Mouse (Mus musculus): ENCODE measurements around the gene Dedd2.
"Not testable (repeated sequence)": the region's sequence is repeated elsewhere in the genome, so short reads cannot be mapped to it uniquely, and the experiment has no call there.

Dedd2 gene

DNA sequence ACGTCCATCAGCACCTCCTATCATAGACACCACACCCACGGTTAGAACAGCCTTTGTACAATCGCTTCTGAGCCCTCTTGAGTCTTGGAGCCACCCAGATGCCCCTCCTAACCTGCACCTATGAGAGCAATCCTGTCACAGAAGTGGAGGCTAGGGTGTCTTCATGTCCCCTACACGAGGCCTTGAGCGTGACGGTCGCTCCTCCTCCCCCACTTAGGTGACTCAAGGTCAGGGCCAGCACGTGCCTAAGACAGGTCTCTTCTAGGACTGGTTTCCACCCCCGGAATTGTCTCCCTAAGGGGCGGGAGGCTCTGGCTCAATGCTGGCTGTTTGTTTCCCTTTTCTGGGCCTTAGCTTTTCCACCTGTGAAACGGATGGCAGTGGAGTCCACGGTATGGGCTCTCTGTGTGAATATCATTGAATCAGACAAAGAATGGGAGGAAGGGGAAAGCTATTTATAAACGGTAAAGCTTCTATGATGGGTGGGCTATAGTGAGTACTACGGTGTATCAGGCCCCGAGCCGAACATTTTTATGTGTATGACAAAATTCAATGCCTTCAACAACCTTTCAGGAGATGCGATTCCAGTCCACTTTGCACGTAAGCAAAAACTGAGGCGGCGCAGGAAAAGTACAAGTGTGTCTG is at the start of gene Dedd2:
TSS of gene Dedd2 (minus strand) at position 159 of the 645 bp plus-strand sequence.
- DNase-seq (ENCODE audit: low spot score): no peak

DNA sequence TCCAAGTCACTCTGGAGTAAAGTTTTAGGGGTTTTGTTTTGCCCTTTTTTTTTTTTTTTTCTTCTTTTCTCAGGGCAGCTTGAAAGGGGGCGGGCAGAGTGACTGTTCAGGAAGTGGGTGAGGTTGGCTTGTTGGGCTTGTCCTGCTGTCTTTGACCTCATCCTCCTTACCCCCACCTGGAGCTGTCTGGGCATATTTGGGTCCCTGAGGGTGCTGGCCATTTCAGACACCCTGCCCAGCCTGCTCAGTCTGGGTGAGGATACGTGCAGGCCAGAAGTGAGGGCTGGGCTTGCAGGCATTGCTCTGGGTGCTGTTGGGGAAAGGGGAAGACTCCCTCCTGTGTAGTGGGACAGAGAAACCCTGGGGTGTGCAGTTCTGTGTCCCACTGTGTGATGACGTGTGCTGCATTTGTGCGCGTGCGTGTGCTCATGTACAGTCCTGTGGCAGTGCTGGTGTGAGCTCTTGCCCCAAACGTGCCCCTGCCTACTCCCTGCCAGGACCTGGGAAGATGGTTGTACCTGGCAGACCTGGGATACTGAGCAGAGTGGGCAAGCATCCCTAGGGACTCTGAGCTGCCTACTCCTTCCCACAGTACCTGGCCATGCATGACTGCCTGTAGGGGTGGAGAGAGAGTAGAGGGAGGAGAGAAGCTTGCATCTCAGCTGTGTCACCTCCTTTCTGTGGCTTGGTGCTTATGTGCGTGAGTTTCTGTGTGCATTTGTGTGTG is 49.3 kb upstream of the Dedd2 start:
- DNase-seq (ENCODE audit: low spot score): no peak

DNA sequence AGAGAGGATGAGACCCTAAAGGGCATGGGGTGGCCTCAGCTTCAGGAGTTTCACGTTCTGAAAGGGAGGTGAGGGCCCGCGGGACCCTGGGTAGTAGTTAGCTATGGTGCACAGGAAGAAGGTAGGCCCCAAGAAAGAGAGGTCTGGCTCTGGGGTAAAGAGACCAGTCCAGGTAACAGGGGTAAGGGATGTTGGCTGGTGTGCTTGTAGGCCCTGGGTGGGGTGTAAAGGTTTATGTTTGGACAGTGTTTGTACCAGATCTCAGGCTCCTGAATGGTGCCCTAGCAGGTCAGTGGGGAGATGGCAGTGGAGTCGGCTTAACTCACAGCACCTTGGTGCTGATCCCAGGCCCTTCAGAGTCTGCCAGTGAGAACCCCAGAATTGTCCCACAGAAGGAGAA is 48.6 kb upstream of the Dedd2 start:
- no peak for DNase-seq (ENCODE audit: low spot score)

DNA sequence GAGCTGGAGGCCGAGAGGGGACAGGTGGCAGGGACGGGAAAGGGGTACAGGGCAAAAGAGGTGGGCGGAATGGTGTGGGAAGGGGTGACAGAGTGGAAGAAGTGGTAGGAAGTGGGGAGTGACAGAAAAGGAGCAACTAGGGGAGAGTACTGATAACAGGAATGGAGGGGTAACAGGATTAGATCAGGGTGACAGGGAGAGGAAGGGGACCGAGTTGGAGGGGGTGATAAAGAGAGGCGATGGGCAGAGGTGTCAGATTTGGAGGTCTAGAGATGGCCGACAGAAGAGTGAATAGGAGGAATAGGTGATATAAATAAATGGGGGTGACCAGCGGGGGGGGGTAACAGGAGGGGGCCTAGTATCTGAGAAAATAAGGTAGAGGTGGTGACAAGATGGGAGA is 48.2 kb upstream of the Dedd2 start:
- DNase-seq (ENCODE audit: low spot score): no peak

DNA sequence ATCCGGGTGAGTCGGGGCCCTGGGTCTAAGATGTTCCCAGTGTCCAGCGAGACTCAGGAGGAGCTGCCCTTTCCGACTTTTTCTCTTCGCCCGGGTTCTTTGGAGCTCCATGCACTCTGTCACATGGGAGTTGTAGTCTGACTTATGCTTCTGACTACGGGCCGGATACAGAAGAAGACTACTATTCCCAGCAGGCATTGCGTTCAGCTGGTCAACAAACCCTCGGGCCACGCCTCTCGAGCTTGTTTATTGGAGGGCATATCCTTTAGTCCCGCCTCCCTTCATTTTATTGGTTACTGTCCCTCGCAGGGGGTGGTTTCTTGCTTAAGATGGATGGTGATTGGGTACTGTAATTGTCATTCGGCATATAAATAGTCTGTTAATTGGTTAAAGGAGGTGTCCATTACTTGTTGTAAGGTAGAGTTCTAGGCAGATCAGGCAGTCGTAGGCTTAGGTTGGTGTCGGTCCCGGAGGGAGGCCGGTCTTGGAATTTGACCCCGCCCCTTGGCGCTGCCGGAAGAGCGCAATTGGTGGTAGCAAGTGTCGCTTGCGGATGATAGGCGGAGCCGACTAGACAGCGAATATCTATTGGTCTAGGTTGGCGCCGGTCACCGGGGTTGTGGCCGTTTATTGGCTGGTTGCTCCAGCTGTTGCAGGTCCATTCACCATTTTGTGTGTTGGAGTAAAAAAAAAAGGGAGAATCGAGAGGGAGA is 47.5 kb upstream of the Dedd2 start:
- peak; percentile 95 for DNase-seq (ENCODE audit: low spot score)

DNA sequence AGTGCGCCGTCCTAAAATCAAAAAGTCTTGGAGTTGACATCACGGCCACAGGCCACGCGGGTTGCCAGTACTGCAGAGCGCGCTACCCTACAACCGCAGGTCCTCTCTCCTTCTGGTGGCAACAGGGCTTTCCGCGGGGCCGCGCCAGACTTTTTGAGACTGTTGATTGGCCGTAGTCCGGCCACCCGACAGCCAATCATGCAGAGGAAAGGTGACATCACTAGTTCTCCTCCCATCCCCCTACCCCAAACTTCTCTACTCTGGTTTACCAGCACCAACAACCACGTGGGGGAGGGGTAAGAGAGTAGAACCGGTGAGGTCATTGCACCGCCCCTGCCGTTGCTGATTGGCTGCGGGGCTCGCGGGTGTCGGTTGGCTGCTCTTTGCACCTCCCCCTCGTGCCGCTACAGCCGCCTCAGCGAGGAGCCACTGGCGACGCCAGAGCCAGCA is 46.9 kb upstream of the Dedd2 start, which contains the start of gene Cic:
TSS of gene Cic (plus strand) at position 404 of the 450 bp plus-strand sequence.
- DNase-seq (ENCODE audit: low spot score): peak; percentile 95

DNA sequence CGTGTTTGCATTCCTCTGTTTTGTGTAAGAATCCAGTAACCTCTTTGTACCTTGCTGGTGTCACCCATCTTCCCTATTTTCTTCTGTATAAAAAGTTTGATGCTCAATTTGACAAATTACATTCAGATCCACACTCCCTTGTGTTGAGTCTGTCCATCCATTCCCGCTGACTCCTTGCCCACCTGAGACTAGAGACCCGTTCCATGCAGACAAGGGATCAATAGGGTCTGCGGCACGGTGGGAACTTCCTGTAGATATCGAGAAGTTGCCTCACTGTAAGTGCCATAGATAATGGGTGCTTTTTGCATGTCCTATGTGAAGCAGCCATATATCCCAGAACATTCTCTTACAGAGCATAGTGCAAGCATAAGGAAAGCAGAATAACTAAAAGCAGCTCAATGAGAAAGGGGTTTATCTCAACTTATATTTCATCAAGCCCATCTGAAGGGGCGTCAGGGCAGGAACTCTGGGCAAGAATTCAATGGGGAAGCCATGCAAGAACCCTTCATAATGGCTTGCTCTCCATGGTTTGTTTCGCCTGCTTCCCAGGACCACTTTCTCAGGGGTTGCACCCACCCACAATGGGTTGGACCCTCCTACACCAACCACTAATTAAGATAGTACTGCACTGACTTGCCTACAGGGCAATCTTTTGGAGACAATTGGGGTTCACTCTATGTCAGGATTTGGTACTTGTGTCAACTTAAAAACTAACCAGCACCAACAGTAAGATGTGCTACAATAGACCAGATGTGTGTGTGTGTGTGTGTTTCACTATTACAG is 46.0 kb upstream of the Dedd2 start:
- DNase-seq (ENCODE audit: low spot score): no peak

DNA sequence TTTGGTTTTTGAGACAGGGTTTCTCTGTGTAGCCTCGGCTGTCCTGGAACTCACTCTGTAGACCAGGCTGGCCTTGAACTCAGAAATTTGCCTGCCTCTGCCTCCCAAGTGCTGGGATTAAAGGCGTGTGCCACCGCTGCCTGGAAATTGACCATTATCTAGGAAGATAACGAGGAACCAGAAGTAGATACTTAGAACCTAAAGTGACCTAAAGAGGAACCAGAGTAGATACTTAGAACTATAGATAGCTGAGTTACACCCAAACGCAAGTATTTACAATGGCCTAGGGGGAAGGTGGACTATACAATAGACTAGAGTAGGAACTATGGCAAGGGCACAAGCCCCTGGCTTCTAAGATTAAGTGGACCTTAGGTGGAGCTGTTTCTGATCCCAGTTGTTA is 45.3 kb upstream of the Dedd2 start:
- DNase-seq (ENCODE audit: low spot score): not testable (repeated sequence)

DNA sequence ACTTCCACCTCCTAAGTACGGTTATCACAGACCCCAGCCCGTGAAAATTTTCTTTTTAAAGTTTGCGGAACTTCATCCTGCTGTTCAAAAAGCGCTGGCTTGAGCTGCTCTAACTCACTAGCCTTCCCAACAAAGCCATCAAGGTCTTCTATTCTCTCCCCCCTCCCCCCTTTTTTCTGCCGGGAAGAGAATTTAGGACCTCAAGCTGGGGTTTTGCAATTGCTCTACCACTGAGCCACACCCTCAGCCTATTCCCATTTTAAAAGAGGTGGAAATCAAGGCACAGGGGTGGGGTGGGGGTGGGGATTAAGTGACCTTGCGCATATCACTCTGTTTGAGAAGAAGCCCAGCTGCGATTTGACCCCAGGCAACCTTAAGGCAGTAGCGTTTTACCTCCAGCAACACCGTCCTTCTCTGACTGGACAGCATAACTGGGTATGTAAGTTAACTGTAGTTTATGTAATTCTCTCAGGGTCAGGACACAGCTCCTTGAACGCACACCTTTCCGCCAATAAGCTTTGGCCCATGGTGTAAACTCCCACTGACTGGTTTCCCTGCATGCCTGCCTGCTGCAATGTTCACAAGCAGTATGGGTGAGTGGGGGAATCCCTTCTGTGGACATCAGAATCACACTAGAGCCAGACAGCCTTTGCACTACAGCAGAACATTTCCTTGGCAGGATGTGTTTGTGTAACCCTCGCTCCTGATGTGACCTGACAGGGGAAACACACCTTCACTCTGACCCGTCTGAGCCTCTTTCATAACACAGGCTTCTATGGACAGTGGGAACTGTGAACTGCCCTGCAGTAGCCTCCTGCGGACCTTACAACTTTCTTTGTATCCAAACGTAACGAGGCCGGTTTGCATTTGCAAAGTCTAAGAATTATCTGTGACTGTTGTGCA is 43.8 kb upstream of the Dedd2 start:
- no peak for DNase-seq (ENCODE audit: low spot score)

DNA sequence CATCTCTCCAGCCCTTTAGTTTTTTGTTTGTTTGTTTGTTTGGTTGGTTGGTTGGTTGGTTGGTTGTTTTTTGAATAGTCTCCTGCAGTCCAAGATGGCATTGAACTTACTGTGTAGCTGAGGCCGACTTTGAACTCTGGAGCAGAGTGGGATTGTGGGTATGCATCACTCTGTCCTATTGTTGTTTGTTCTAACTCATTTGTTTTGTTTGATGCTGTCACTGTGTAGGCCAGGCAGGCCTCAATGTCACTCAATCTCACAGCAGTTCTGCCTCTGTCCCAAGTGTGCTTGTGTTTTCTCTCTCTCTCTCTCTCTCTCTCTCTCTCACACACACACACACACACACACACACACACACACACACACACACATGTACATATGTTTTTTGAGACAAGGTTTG is 41.5 kb upstream of the Dedd2 start:
- no peak for DNase-seq (ENCODE audit: low spot score)

DNA sequence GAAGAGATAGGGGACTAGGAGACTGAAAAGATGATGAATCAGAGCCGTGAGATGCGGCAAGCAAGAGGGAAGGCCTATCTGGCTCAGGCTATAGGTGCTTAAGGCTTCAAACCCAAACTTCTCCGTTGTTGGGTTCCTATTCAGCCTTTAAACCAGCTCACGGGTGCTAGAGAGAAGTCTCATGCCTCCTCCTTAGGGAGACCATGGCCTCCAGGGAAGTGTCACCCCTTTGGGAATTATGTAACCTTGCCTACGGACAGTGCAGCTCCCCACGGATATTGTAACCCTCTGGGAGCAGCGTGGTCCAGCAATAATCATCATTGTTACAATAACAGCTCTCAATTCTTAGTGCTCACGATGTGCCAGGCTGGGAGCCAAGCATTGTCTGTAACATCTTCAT is 31.4 kb upstream of the Dedd2 start:
- DNase-seq (ENCODE audit: low spot score): no peak

DNA sequence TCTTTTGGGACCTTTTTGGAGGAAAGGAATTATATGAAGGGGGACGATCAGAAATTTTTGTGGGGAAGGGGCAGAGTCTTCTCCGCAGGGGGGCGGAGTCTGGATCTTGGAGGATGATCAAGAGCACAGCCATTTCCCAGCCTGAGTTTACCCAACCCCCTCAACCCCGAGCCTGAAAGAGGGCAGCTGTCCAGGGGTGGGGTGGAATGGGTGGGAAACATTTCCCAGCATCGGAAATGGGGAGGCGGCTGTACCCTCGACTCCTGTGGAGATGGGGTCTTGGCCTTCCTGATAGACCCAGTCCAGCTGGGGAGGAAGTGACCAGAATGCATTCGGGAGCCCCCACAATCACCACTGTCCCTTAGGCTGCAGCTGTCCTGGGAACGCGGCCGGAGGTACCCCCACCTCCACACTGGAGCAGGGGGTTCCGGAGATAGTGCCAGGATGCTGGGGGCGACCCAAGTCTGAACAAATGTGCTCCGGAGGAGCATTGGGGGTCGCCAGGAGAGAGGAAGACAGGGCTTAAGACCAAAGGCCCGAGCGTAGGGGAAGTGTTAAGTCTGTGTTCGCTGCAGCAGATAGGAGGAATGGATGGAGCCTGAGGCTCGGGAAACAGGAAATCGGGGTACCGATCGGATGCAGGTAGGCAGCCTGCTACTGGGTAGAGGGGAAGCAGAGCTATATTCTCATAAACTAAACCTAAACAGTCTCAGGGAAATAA is 30.8 kb upstream of the Dedd2 start:
- peak; percentile 55 for DNase-seq (ENCODE audit: low spot score)

DNA sequence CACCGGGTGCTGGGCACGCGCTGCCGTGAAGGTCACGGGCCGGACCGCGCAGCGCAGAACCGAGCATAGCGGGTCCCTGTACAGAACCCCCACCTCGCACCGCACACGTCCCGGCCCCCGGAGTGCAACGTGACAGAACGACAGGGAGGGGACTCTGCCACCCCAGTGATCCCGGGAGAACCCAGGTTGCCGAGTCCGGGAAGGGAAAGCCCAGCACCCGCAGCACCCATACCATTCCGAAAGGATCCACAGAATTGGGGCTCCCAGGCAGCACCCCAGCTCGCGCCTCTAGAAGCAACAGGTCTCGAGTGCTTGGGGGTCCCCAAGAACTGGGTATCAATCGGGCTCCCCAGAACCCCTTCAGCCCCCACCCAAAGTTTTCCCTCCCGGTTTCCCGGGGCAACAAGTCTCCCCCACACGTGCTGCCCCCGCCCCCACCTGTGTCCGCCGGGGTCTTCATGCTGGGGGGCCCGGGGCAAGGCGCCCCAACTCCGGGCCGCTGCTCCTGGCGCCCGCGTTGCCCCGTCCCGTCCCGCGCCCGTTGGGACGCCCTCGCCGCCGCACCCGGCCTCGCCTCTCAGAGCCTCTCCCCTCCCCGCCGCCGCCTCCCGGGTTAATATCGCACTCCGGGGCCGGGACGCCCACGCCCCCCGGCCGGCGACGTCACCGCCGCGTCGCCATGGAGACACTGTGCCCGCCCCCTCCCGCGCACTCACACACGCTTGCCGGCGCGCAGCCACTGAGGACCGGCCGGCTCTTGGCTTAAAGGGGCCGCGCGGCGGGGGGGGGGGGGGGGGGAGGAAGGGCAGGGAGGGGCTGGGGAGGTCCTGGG is 29.9 kb upstream of the Dedd2 start, which contains the start of gene Erf:
TSS of gene Erf (minus strand) at position 621 of the 832 bp plus-strand sequence.
- DNase-seq (ENCODE audit: low spot score): peak; percentile 95

DNA sequence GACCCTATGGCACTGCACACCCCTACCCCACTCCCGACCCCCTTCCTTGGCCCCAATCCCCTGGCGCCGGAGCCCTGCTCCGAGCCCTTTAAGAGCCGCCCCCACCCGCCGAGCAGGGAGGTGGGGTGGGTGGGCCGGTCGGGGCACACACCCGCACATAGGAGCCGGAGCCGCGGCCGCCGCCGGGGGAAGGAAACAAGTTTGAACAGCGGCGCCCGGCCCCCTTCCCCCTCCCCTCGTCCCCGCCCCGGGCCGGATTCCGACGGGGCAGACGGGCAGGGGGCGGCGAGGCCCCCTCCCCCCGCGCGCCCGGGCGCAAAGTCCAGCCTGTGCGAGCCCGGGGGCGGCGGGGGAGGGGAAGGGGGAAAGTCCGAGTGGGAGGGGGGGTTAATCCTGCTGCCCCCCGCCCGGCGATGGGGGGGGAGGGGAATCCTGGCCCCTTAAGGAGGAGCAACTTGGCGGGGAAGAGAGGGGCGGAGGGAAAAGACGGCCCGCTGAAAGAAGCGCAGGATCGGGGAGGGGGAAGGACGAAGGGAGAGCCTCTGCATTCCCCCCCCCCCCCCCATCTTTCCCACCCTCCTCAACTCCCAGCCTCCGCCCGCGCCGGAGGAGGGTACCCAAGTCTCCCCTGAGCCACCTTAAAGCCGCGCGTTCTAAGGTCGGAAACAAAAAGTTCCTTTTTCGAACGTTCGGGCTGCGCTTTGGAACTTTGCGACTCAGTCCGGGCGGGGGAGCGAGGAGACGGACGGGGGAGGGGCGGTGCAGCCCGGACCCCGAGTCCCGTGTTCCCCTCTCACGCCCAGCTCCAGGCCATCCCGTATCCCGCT is 29.1 kb upstream of the Dedd2 start:
- DNase-seq (ENCODE audit: low spot score): peak; percentile 55

DNA sequence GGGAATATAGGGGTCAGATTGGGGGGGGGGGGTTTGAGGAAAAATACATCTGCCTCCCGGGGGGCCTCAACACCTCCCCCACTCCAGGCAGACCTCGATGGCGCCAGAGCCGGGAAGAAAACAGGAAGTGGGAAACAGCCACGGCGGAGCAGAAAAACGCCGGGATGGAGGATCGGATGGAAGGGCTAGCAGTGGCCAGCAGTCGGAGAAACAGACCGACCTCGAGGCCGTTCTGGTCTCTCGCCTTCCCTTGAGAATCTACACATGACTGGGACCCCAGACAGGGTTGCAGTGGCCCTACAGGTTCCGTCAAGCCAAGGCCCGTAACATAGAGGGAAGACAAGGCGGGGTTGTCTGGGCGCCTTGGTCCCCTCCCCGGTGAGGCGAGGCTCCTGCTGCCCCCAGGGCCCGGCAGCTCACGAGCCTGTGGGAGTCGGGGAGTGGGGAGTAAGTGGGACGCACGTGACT is 28.5 kb upstream of the Dedd2 start:
- no peak for DNase-seq (ENCODE audit: low spot score)

DNA sequence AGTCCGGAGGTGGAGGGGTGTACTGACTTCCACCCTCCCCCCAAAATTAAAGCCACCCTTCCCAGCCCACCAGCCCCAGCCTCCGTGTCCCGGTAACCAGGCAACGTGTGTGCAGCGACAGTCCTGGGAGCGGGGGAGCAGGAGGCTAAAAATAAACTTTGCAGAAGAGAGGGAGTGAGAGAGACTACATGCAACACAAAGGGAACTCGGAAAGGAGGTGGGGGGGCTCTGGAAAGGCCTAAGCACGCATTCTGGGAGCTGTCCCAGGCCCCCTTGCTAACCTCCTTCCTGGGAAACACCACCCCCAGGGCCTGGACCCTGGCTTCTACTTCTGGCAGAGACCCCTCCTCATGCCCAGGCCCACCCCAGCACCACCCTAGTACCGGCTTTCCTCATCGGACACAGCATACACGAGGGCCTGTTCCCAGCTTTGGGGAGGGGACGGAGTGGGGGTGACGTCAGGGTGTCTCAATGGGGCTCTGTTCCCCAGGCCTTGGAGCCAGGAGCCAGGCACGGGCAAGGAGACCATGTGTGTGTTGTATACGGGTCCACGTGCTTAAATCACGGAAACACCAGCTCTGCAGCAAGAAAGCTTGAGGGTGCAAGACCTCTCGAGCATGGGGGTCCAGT is 27.7 kb upstream of the Dedd2 start:
- DNase-seq (ENCODE audit: low spot score): no peak

DNA sequence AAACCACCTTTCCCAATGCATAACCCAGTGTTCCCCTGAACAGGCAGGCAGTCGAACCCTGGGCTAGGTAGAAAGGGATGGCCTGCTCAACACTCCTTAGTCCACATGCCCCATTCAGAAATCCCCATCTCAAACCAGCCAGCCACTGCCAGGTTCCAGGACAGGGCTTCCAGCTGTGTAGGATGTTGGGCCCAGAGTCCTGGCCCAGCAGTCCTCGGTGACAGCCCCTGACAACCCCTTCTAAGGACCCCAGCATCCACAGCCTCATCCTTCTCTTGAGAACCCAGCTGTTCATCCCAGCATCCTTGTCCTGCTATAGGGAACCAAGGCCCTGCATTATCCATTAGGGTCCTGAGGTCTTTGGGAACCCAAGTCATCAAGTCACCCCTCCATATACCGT is 27.1 kb upstream of the Dedd2 start:
- DNase-seq (ENCODE audit: low spot score): no peak

DNA sequence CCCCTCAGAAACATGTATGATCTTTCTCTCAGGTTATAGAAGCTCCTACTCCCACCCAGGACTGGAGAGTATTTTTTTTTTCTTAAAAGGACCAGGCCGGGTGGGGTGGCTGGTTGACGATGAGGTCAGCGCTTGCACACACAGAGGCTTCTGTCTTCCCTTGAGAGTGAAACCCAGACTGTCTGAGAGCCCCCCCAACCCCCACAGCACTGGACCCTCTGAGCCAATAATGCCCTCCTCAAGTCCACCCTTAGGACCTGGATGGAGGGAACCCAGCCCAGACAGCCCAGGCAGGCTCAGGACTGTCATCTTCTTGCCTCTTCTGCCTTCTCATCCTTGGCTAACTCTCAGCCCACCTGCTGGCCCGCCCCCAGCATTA is 26.3 kb upstream of the Dedd2 start:
- DNase-seq (ENCODE audit: low spot score): no peak
